Mouse (Mus musculus) small intestine, adult 2 months (tissue): ENCODE results near the gene Gm20388. TPM values are rescaled to one million over a fixed set of nuclear protein-coding genes. Genes with fewer than 3 reads are reported as not detected.

Experiments used
- H3K27ac ChIP-seq: fragments of 200-500 bp; 2 replicates; pipeline ENCODE4 v1.5.1; 2012; ENCODE audit warnings: low read depth, low read length, control low read depth, inconsistent platforms; ENCODE audit not compliant: insufficient read depth
- H3K27me3 ChIP-seq: fragments of 200-500 bp; 2 replicates; pipeline ENCODE4 v1.6.1; 2012; ENCODE audit warnings: mild to moderate bottlenecking, moderate library complexity, low read length, inconsistent platforms; ENCODE audit not compliant: control insufficient read depth, insufficient read depth
- H3K36me3 ChIP-seq: fragments of 200-500 bp; 2 replicates; pipeline ENCODE4 v1.6.1; 2012; ENCODE audit warnings: mild to moderate bottlenecking, low read length, control low read depth, inconsistent platforms; ENCODE audit not compliant: control insufficient read depth, insufficient read depth
- H3K4me1 ChIP-seq: fragments of 200-500 bp; 2 replicates; pipeline ENCODE4 v1.6.1; 2012; ENCODE audit warnings: low read length, inconsistent platforms, mixed read lengths; ENCODE audit not compliant: control insufficient read depth, insufficient read depth, insufficient read length
- H3K4me3 ChIP-seq: fragments of 200-500 bp; 2 replicates; pipeline ENCODE4 v1.5.1; 2012; ENCODE audit warnings: low read depth, mild to moderate bottlenecking, control low read depth, inconsistent platforms, low read length, moderate library complexity
- CTCF ChIP-seq: fragments of 200-500 bp; IDR thresholded peaks from 2 replicates; pipeline ENCODE4 v1.5.1; 2012; ENCODE audit warnings: low read depth, mild to moderate bottlenecking, control low read depth, inconsistent platforms, low read length, moderate library complexity, mixed read lengths; ENCODE audit not compliant: insufficient replicate concordance, insufficient read length; ENCODE audit errors: extremely low read depth
- POLR2A ChIP-seq: fragments of 200-500 bp; IDR thresholded peaks from 2 replicates; pipeline ENCODE4 v1.6.1; 2012; ENCODE audit warnings: low read depth, mild to moderate bottlenecking, control low read depth, inconsistent platforms, low read length, moderate library complexity
- WGBS: fragments of 180-500 bp; shearing (Covaris S2); methylation state at CpG from one replicate; pipeline ENCODE4 v1.1.7; 2018; 5-methylcytosine and 5-hydroxymethylcytosine counted together
- polyA plus RNA-seq: library from polyadenylated mRNA; depleted of rRNA; stranded (reverse); fragments of >200 nt; gene quantifications from 2 replicates; pipeline ENCODE4 v1.2.3, GENCODE M21; 2012

The Gm20388 gene
- polyA plus RNA-seq, 1 experiment, result 37.3 TPM

DNA sequence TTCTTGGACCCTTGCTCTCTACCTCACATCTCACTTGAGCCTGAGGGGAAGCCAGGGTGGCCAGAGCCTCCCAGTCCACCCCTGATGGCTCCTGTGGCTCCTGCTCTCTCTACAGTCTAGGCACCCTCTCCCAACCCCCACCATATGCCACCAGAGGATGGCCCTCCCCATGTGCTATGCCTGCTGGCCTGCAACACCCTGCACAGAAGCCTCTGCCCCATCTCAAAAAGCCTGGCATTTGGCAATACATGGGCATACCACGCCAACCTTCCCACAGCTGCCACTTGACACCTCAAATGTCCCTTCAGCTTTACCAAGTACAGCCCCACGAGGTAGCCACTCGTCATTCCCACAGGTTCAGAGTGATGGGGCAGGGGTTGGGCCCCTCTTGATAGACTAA, 1732.2 kb downstream of the Gm20388 start:
- H3K27me3 ChIP-seq, result no peaks in the 10 kb centered on the region
- 75% methylated on average over 3 of the region's 3 CpGs for WGBS
- TF ChIP-seq POLR2A (no peak), CTCF (no peak)
- H3K4me1 ChIP-seq, result peaks cover 11% of the 10 kb centered on the region
- H3K4me3 ChIP-seq, result no peak overlapping the region
- no peak overlapping the region for H3K27ac ChIP-seq
- H3K36me3 ChIP-seq, result no peaks in the 10 kb centered on the region

DNA sequence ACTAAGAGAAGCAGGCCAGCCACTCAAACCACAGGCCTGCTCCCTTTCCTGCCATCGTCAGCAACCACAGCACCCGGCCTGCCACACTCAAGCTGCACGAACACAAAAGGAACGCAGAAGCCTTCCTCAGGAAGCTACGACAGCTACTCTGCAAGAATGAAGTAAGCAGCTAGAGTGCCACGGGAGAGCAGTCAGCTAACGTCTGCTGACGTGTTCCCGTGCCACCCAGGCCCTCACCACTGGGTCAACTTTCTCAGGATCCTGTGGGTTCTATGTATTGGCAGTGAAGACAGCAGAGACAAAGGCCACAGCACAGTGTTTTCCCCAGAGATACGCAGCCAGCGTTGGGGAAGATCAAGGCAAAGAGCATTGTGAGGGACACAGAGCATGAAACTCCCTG, 1732.7 kb downstream of the Gm20388 start:
- peaks cover 17% of the 10 kb centered on the region for H3K4me1 ChIP-seq
- no peak overlapping the region for H3K4me3 ChIP-seq
- no peaks in the 10 kb centered on the region for H3K36me3 ChIP-seq
- WGBS, result 58% methylated on average over 11 of the region's 11 CpGs
- H3K27ac ChIP-seq, result 0 out of 2 replicates have a peak overlapping the region, but pooled peaks have one; percentile 8
- H3K27me3 ChIP-seq, result no peaks in the 10 kb centered on the region
- TF ChIP-seq POLR2A (no peak), CTCF (no peak)

DNA sequence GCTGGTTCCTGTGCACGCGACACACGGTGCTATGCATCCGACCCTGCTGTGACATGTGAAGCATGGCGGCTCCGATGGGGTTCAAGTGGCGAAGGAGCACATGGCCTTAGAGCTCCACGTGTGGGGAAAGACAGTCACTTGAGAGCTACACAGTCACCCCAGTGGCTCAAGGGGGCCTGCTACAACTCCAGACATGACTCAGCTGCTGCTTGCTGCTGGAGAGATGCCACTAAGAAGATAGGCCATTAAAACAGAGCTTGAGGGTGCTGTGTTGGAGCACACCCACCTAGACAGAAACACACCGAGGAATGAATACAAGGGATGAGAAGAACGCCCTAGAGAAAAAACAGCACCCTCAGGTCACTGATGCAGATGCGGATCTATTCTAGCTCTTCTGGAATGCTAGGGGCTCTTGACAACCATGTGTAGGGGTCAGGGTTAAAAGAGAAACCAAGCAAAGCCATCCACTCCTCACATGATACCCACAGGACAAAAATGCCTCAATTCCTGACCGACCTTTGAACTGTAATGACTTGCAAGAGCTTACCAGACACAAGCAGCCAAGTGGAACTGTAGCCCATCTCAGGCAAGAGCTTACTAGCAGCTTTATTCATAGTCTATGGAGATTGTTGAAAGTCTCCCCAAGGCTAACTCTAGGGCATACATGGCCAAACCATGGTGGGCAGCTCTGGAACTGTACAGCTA, 1737.0 kb downstream of the Gm20388 start:
- TF ChIP-seq POLR2A (no peak), CTCF (no peak)
- WGBS, result 74% methylated on average over 12 of the region's 12 CpGs
- peaks cover 36% of the 10 kb centered on the region for H3K4me1 ChIP-seq

DNA sequence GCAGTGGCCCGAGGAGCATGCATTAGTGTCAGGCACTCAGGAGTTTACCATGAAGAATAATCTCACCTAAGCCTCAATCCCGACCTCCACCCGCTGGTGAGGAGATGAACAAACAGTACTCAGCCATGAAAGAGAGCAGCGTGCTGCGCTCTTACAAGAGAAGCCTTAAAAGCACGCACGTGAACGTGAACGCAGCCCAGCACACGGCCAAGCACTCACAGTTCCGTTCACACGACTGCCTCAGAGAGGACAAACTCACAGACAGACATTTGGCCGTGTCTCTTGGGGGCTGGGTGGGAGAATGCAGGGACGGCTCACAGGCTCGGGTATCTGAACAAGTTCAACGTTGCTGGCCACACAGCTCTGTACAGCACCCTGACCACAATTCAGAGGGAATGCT, 1737.8 kb downstream of the Gm20388 start:
- H3K4me3 ChIP-seq, result no peak overlapping the region

More for the DNA sequence above, 1737.0 kb downstream of the Gm20388 start:
- no peak overlapping the region for H3K27ac ChIP-seq
- H3K36me3 ChIP-seq, result no peaks in the 10 kb centered on the region
- H3K27me3 ChIP-seq, result no peaks in the 10 kb centered on the region
- H3K4me3 ChIP-seq, result no peak overlapping the region

DNA sequence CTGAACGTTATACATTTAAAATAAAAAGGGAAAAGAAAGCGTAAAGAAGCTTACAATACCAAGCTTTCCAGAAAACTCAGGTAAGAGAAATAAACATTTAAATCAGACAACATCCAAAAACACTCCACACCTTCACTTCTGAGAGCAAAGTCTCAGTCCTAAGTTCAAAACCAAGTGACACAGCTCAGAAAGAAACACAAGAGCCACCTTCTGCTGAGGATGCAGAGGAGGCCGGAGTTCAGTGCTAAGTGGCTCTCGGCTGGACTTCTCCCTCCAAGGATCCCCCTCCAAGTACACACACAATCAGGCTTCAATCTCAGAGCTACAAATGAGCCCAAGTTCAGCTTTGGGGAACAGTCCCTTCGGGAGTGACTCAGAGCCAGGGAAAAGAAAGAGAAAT, 1738.8 kb downstream of the Gm20388 start:
- peak overlapping the region; percentile 64 for H3K27ac ChIP-seq
- 47% methylated on average over 5 of the region's 5 CpGs for WGBS
- H3K4me3 ChIP-seq, result peak overlapping the region; percentile 46
- no peaks in the 10 kb centered on the region for H3K27me3 ChIP-seq
- H3K4me1 ChIP-seq, result peaks cover 40% of the 10 kb centered on the region
- no peaks in the 10 kb centered on the region for H3K36me3 ChIP-seq
- TF ChIP-seq CTCF (no peak), POLR2A (no peak)

More for the DNA sequence above, 1737.8 kb downstream of the Gm20388 start:
- peaks cover 37% of the 10 kb centered on the region for H3K4me1 ChIP-seq
- H3K27me3 ChIP-seq, result no peaks in the 10 kb centered on the region
- no peak overlapping the region for H3K27ac ChIP-seq
- TF ChIP-seq CTCF (no peak), POLR2A (no peak)
- WGBS, result 69% methylated on average over 16 of the region's 16 CpGs
- no peaks in the 10 kb centered on the region for H3K36me3 ChIP-seq

DNA sequence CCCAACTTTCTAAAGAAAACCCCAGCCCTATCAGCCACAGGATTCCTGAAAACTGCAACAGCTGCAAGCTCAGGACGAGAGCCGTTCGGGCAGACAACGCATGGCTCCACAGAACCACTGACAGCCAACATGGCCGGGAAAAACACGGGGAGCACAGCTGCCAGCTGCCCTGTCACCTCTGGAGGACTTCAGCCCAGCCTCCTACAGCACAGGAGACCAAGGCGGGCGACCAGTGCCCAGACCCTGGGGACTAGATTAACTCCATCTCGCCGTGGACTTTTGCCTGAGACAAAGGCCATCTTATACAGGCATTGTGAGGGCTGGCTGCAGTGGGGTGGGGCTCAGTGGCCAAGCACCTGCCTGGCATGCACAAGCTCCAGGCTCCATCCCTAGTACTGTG, 1739.3 kb downstream of the Gm20388 start:
- H3K27me3 ChIP-seq, result no peaks in the 10 kb centered on the region
- WGBS, result 23% methylated on average over 10 of the region's 10 CpGs
- H3K27ac ChIP-seq, result peak overlapping the region; percentile 64
- peaks cover 40% of the 10 kb centered on the region for H3K4me1 ChIP-seq
- H3K4me3 ChIP-seq, result peak overlapping the region; percentile 46
- no peaks in the 10 kb centered on the region for H3K36me3 ChIP-seq
- TF ChIP-seq POLR2A (peak; percentile 19; the same call in 1 of the 2 replicates), CTCF (no peak)

DNA sequence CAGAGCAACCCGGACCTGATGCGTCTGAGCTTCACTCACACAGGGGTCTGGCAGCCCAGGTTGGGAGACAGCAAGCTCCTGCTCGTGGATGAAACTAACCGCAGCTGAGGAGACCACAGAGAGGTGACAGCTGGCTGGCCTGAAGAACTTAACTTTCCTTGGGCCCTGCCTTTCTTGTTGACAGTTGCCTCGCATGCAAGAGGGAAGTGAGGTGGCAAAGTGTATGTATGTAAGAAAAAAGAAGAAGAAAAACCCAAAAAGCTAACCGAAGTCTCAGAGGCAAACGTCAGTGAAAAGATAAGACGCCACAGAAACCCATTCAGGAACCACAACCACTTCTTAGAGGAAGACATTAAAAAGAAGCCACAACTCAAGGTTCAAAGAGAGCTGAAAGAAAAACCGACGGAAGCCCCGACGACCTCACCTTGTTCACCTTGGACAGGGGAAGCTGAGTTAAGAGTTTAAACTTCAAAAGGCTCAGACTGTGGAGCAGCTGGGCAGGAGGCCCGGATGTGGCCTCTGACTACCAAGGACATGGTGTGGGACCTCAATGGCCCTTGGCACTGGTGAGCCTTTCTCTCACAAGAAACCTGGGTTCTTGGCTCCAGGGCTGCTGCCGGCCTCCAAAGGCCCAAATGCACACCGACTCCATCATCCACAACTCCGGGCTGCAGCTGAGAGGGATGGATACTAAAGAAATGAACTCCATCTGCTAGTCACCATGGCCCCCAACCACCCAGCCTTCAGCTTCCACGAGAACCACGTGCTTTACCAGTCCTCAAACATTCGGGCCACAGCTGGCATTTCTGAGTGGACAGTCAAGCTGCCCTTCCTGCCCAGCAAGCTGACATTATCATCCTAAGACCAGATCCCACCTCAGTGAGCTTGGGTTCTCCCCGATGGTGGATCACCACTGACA, 1740.0 kb downstream of the Gm20388 start:
- H3K36me3 ChIP-seq, result no peaks in the 10 kb centered on the region
- H3K27ac ChIP-seq, result peak overlapping the region; percentile 3; the same call in 1 of the 2 replicates
- H3K4me1 ChIP-seq, result peaks cover 37% of the 10 kb centered on the region
- no peaks in the 10 kb centered on the region for H3K27me3 ChIP-seq
- peak overlapping the region; percentile 71 for H3K4me3 ChIP-seq
- TF ChIP-seq POLR2A (no peak), CTCF (no peak)
- 36% methylated on average over 20 of the region's 20 CpGs for WGBS
